Mouse (Mus musculus) layer of hippocampus, postnatal 14 days (tissue): Measurements from ENCODE around the gene Gm49355. TPM values are rescaled to one million over a fixed set of nuclear protein-coding genes. Genes with fewer than 3 reads are reported as not detected.

Experiments
- DNase-seq, 2 experiments: peaks; one replicate each; pipeline ENCODE4 v3.0.0; 2021 to 2022; ENCODE audit warnings: low spot score in 2 of 2, mixed read lengths in 1 of 2
- total RNA-seq, 2 experiments: library from RNA; stranded (reverse); gene quantifications; 2 replicates each; pipeline ENCODE4 v1.2.3; 2021

Gene Gm49355
- total RNA-seq, 2 experiments from 2014 or later, result 0.17 TPM; not detected in 1

DNA sequence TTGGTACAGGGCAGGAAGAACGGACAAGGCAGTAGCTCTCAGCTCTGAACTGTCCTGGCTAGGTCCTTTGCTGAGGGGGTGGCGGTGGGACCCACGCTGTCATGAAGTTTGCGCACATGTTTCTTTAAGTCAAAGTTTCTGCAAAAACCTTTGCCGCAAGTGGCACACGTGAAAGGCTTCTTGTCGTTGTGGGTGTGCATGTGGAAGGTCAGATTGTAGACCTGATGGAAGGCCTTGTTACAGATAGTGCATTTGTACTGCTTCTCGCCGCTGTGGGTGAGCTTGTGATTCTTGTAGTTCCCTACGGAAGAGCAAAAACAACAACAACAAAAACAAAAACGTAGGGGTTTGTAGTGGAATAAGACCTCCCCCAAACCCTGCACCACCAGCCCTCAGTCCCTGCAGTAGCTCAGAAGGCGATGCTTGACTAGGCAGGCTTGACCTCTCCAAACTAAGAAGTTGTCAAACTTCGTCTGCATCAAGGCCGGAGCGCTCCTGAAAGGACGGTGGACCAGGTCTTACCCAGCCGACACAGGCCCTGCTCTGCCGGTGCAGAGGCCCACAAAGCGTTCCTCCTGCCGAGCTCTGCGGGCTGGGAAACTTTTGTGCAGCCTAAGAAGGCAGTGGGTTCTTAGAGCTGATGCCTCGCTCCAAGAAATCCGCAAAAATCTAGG lies 58.8 kb downstream of the Gm49355 start:
- peak in 1 of 2 experiments; percentile 39 for DNase-seq

DNA sequence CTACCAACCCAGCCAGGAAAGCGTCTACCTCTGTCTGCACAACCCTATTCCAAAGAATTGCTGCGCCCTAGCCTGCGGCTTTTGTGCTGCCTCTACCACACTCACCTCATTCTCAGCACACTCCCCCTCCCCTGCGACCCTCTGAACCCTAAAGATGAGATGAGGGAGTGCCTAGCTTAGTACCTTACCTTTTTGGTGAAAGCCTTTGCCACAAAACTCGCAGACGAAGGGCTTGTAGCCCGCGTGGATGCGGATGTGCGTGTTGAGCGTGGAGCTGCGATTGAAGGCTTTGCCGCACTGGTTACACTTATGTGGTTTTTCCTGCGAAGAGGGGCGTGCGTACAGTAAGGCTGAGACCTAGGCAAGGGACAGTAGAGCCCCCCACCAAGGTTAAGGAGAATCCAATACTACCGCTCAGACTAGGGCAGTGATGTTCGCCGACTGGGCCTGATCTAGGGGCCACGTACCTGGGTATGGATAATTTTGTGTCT lies 59.7 kb downstream of the Gm49355 start:
- DNase-seq, result peak in 1 of 2 experiments; percentile 63

DNA sequence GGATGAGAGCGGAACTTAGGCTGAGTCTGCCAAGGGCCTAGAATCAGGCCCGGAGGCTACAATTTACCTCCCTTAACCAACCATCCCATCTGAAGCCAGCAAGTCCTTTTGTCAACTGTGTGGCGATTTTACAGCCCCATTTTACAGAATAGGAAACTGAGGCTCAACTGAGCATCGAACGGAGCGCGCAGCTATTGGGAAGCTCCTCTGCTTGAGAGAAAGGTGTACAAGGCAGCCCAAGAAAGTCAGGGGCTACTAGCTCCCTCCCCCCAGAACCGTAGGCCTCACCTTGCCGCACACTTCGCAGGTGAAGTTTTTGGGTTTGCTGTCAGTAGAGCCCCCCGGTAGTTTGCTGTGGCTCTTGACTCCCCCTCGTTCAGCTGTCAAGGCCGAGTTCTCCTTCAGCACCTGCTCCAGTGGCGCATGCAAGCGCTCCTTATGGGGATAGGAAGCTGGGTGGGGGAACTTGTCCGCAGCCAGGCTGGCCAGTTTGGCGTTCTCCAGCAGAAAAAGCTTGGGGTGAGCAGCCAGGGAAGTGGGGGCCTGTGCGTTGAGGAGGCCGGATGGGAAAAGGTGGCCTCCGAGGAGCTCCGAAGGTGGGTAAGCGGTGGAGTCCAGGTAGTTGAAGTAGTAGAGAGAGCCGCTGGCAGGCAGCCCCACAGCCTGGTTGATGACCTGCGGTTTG lies 60.4 kb downstream of the Gm49355 start:
- peak in 1 of 2 experiments; percentile 54 for DNase-seq

- peak; percentile 53 to 60 for DNase-seq
Observed at GRCm38 (mm10) chr14:12344746-12345240, 61.0 kb downstream of the Gm49355 start.

GRCm38 (mm10) chr14:12345241-12345921 lies 61.6 kb downstream of the Gm49355 start:
- DNase-seq, result peak in 1 of 2 experiments; percentile 52

- peak; percentile 50 to 56 for DNase-seq
Observed at GRCm38 (mm10) chr14:12346011-12346864, 62.5 kb downstream of the Gm49355 start.

- peak in 1 of 2 experiments; percentile 34 for DNase-seq
Observed at GRCm38 (mm10) chr14:12346865-12347600, 63.3 kb downstream of the Gm49355 start.

GRCm38 (mm10) chr14:12348089-12348488 lies 64.3 kb downstream of the Gm49355 start, which contains the start of gene Fezf2:
Gene Fezf2, minus strand, starts transcription at chr14:12348189.
- no peak for DNase-seq

- DNase-seq, result no peak
Observed at GRCm38 (mm10) chr14:12349334-12350090, 65.7 kb downstream of the Gm49355 start.

GRCm38 (mm10) chr14:12350271-12350916 lies 66.6 kb downstream of the Gm49355 start:
- DNase-seq, result no peak

Other genes with a start within 250 kb of the Gm49355 start
- gene 3830406C13Rik, start 197 bp downstream of the Gm49355 start, total RNA-seq, result 10 to 100 TPM; 30.8 to 32.4 TPM
- 10 to 100 TPM; 27.2 to 33.8 TPM for gene Fezf2, start 64.2 kb downstream of the Gm49355 start, total RNA-seq